Mouse (Mus musculus): ENCODE measurements around the gene Myt1l.
A peak's percentile ranks its signal among the peaks of the same experiment; 100 is the strongest.

Myt1l gene

DNA sequence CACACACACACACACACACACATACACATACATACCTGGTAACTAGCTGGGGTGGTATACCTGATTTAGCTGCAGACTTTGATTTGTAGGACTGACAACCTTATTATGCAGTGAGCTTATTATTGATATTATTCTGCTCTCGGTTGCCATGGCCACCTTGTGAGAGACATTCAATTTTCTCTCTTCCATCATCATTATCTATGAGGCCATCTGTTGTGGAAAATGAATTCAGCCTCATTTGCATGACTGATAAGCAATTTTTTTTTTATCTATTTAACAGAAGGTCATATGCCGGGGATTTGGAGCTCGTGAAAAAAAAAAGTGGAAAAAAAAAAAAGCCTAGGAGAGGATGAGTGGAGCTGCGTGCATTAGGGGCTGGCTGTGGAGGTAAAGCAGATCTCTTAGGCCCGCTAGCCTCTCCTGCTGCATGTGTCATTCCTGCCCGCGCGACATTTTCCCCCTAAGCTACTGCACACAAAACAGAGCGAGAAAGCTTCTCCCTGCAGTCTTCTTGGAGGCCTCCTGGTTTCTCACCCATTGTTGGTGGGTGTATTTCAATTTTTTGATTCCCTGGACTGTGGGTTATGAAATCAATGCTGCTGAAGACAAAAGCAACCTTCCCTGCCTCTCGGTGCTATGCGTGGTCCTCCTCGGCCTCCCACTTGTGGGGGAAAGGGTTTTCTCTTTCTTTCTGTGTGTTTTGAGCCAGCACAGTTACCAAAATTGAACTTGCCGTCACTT, at the start of gene Myt1l:
TSS of gene Myt1l (plus strand) at position 354 of the 741 bp plus-strand sequence.
- peak in 1 of 2 experiments; percentile 29 for DNase-seq (ENCODE audit: low spot score in 2 of 2)

DNA sequence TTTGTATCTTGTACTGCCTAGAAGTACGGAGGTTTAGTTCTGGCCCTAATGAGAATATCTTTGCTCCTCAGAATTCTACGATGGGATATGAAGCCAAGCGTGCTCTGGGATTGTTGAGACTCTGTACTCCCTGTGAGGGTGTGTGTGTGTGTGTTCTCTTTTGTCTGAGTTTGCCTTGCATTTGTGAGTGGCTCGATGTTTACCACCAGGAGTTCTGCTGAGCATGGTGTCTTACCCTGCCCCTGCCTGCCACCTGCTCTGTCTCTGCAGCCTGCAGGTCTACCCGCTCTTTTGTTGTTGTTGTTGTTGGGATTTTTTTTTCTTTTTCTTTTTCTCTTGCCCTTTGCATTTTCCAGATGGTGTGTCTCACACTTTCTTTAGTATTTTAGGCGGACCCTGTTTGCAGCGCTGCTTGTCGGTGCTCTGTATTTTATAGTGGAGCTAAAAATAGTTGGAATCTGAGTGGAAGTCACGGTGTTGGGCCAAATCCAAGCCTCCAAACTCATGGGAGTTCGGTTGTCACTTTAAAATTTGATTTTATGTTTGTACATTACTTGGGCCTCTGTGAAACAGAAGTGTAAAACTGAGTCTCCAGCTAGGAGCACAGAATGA, 41.7 kb upstream of the Myt1l start:
- DNase-seq (ENCODE audit: low spot score in 2 of 2), result peak in 1 of 2 experiments; percentile 8

DNA sequence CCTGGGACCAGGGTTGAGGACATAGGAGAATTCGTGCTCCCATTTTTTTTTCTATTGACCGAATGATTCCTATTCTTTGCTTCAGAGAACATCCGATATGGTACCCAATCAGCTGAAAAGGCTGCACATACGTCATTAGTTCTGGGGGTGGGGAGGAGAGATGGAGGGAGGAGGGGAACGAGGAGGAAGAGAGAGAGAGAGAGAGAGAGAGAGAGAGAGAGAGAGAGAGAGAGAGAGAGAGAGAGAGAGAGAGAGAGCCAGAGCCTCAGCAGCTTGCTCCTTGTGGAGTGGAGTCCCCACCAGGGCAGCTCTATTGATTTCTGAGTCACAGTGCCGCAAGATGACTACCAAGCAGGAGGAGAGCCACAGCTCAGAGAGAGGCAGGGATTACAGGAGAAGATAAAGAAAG, 1.9 kb upstream of the Myt1l start:
- DNase-seq (ENCODE audit: low spot score in 2 of 2), result no peak

DNA sequence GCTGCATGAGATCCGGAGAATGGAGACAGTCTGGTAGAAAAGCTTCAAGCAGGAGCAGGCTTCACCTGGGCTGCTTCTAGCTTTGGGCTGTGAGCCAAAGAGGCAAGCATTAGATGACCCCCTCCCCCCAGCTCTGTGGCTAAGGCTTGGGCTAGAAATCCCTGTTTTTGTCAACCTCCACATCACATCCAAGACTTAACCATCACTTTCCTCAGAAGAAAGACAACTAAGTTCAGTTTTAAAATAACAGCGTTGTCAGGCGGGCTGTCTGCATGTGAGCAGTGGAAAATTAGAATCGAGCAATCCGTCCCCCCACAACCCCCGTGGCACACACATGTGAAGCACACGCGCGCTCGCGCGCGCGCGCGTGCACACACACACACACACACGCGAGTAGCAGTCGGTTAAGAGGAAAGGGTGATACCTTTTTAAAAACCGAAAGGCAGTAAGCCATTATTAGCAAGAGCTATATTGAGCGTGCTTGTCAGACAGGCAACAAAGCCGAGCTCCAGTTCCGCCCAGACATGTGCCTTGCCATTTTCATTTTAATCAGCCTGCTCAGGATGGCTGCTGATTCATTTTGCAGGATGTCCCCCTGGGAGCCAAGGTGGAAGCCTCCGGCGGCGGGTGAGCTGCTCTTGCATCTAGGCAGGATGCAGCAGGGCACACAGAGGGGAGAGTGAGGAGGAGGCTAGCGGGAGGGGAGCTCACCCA, 979 bp upstream of the Myt1l start:
- peak; percentile 79 to 82 for DNase-seq (ENCODE audit: low spot score in 2 of 2)

DNA sequence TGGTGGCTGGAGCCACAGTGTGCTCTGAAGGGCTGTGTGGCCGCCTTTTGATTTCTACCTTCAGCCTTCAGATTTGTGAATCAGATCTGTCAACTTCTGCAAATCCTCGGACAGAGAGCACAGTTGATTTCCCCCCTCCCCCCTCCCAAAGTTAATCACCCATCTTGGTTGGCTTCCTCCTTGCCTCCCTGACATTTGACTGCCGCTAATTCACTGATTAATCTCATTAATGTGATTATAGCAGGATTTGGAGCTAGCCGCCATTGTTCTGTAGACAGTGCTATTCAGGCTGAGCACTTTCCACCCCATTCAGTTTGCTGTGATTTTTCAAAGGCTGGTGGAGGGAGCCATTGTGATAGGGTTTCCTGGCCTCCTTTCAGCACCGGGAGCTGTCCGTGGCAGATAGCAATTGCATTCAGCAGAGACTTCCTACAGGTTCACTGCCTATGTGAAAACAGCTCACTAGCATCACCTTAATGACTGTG, 2.1 kb downstream of the Myt1l start:
- no peak for DNase-seq (ENCODE audit: low spot score in 2 of 2)

DNA sequence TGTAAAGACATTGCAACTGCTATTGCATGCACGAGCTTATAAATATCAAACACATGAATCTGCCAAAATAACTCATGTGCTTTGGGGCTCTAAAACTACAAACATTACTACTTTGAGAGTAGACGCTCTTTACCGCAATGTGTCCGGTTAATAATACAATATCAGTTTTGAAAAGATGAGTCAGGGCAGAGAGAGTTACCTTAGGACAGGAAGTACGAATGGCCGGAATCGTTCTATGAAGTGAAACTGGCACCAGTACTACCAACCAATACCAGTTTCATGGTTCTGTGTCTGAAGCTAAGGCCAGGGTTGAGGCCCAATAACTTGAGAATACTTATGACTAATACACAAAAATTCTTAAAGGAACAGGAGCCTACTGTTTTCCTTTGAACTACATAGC, 2.6 kb downstream of the Myt1l start:
- DNase-seq (ENCODE audit: low spot score in 2 of 2), result no peak

DNA sequence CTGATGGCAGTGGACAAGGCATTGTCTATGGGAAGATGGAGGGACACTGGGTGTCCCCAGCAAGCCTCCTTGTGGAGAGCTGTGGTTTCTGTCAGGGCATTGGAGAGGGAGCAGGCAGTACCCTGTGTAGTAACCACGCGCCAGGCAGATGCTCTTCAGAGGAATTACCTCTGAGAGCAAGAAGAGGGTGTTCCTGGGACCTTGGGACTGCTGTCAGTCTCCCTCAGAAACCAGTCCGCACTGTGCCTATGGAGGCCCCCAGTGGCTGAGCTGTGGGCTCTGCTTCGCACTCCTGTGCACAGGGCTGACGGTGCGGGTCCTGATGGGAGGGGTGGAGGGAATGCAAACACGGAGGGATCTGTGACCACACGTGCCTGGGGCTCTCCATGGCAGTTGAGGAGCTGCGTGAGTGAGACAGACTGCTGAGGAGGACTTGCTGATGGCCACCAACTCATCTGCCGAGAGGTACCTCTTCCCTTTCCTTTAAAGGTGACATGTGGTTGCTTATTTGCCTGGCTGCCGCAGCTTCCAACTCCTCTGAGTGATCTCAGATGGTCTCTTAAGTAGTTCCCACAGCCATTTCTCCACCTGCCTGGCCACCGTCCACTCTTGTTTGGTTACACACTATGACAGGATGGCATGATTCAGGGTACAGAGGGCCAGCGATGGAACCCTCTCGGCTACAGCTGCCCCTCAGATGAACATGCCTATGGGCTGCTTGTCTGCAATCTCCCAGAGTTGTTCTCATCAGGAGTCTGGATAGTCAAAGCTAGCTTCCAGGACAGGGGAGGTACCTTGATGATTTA, 5.1 kb downstream of the Myt1l start:
- DNase-seq (ENCODE audit: low spot score in 2 of 2), result peak in 1 of 2 experiments; percentile 52

DNA sequence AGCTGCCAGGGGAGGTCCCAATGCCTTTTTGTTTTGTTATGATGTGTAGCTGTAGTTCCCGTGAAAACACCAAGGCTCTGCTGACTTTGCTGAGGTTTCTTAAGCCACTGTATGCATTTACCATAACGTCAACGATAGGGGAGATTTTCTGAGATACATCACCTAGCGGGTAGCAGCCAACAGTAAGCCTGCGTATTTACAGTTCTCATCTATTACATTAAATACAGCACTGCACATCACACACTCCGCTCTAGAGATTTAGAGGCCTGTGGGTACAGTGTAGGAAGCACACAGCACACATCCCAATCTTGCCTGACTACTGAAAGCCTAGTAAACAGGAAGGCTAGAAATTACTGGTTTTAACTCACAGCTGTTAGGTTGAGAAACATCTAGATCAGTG, 6.1 kb downstream of the Myt1l start:
- no peak for DNase-seq (ENCODE audit: low spot score in 2 of 2)

DNA sequence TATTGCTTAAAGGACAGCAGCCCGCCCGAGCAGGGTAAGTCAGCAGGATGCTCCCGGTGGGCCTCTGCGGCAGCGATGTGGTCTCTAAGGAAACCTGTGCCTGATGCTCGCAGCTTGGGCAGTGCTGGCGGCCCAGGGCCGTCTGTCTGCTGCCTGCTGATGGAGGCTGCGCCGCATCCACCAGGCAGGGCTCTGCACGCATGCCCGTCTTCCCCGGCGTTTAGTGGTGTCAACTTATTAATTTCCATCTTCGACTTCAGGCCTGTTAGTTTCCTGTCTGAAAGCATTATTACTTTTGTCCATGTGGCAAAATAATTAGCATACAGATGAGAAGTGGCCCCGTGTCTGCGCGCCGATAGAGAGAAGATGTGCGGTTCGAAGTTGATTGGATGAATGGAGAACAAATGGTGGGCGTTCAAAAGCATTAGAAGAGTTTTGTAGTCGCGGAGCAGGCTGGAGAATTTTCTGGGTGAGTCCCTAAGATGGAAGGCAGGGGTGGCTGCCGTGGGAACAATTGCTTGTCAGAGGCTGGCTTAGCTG, 6.6 kb downstream of the Myt1l start:
- DNase-seq (ENCODE audit: low spot score in 2 of 2), result peak in 1 of 2 experiments; percentile 47

DNA sequence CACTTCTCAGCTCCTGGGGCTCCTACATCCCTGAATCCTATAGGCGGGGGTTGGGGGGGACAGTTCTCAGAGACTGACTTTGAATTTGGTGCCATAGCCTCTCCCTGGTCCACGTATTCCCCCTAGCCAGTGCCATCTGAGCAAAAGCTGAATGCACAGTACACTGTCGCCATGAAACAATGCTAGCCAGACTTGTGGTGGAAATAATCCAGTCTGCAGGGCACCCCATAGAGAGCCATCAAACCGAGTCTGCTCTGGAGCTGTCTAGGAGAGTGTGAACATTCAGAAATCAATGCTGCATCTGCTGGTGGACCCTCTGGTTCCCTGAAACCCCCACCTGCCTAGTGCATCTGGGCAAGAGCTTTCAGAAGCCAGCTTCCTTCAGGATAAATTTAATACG, 9.7 kb downstream of the Myt1l start:
- DNase-seq (ENCODE audit: low spot score in 2 of 2), result no peak

DNA sequence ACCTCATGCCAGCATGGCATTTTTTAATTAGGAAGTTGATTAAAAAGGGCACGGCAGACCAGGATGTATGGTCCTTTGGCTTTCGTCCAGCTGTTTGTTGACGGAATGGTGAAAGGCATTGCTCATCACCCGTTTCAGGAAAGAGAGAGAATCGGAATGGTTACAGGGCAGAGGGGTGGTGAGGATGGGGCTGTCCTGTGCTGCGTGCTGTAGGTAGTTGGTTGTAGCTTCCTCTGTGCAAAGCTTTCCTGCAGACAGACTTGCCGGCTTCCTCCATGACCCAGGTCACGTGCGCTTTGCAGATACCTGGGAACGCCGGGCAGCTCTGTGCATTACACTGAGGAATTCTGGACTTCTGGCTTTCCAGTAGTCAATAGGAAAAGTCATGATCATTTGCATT, 10.3 kb downstream of the Myt1l start:
- DNase-seq (ENCODE audit: low spot score in 2 of 2), result no peak

DNA sequence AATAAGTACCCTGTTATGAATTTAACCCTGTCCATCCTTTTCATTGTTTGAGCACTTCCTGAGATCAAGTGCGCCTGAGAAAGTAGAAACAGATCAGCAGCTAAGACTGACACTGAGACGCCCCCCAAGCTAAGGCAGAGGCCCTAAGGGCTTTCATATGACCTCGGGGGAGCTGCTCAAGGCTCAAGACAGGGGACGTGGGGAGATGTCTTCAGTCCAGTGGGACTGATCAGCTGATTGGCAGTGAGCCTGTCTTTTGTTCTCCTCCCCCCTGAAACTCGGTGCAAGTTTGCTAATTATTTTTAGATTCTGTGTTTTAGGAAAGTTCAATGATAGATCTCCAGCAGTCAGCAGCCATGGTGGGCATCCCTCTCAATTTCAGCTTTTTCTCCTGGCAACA, 10.9 kb downstream of the Myt1l start:
- no peak for DNase-seq (ENCODE audit: low spot score in 2 of 2)

DNA sequence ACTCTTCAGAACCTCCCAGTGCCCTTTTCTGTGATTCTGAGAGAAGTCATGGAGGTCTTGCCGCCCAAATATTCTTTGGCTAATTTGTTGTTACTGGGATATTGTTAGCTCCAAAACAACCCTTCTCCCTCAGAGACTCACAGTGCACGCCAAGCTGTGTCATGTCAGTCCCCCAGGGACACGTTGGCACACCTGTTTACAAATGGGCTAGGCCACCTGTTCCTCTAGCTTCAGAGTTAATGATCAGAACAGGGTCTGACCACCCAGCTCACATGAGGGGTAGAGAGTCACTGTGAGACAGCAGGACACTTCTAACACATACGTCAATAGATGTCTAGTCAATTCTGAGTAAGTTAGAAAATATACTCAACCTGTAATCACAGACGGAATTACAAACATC, 12.6 kb downstream of the Myt1l start:
- no peak for DNase-seq (ENCODE audit: low spot score in 2 of 2)

DNA sequence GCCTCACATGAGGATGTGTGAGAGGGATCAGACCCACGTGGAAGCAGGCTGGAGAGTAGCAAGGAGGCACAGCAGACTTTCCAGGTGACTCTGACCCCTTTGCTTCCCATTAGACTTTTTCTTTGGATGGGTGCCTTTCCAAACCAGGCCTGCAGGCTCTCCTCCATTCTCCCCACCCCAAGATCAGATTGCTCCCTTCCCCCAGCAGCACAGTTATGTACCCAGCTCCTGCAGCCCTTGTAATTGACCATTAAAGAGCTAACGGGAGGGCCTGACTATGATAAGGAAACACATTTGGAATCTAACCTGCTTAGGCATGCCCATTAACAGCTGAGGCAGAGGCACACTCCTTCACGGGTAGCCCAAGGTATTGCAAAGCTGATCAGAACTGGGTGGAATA, 17.9 kb downstream of the Myt1l start:
- no peak for DNase-seq (ENCODE audit: low spot score in 2 of 2)

DNA sequence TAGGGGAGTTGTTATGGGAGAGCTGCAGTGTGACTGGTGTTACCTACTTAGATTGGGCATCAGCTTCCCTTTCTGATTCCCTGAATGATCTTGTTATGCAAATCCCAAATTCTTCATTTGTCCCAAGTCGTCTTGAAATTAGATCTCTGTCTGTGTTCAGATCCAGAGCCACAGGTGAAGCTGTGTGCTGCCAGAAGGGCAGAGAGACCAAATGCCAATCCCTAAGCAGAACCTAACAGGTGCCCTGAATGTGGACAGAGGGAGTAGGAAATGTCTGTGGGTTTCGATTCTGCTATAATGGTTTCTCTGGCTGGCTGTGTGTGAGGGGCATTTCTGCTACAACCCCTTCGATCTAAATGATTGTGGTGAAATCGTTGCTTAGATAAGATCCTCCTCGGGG, 18.9 kb downstream of the Myt1l start:
- no peak for DNase-seq (ENCODE audit: low spot score in 2 of 2)

DNA sequence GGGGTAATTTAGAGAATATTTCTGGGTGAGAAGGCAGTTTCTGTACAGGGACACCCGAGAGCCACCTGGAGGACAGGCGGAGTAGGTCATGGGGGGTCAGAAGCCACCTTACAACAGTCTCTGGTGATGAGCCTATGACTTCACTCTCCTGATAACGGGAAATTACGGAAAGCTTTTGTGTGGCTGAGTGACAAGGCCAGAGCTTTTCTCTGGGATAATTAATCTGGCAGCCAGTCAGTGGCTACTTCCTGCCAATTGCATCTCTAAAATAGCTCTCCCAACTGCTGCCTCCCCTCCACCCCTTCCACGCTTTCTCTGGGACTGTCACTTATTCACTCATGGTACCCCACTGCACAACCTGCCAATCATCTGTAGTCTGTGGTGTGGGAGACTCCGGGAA, 19.6 kb downstream of the Myt1l start:
- DNase-seq (ENCODE audit: low spot score in 2 of 2), result no peak

DNA sequence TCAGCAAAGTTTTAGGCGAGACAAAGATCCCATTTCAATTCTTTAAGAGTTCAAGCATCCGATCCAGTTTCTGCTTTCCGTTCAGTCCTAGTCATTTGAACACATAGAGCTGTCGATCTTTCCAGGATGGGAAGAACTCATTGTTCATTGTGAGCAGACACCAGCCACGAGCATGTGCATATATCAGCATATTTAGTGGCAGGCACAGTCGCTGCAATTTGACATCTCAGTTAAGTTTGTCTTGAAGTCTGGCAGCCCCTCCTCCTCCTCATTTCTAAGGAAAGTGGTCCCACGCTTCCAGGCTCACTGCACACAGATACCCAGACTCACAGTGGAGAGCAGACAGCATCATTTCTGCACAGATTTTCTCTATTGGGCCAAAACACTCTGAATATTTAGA, 25.0 kb downstream of the Myt1l start:
- DNase-seq (ENCODE audit: low spot score in 2 of 2), result no peak

DNA sequence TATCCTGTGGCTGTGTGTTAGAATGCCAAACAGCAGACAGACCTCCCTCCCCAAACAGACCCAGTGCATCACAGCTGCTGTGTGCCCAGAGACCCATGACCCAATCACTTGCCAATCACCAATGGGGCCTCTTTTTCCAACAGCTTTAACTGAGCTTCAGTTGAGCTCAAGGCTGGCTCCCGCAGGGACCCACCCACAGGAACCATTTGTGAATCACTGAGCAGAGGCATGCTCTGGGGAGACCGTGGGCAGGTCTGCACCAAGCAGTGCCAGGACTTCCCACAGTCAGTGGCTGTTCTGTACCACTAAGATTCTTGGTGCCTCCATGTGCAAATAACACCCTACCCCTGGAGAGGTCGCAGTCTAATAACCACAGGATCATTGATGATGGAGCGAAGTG, 27.5 kb downstream of the Myt1l start:
- peak; percentile 74 to 83 for DNase-seq (ENCODE audit: low spot score in 2 of 2)

DNA sequence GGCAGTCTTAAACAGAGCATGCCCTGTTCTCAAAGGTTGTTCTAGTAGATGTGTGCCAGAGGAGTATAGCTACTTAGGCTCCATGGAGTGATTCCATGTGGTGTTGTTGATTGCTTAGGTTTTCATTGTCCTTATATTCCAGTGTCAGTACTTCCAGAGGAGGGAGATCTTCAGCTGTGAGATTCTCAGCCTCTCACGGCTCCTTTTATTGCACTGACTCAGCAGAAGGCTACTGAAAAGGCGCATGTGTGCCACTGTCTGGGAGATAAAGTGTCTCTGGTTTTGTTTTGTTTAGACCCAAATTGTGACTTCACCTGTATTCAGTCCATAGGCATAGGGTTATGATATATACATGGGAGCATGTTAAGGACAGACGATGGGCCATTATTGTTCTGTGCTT, 28.2 kb downstream of the Myt1l start:
- no peak for DNase-seq (ENCODE audit: low spot score in 2 of 2)

DNA sequence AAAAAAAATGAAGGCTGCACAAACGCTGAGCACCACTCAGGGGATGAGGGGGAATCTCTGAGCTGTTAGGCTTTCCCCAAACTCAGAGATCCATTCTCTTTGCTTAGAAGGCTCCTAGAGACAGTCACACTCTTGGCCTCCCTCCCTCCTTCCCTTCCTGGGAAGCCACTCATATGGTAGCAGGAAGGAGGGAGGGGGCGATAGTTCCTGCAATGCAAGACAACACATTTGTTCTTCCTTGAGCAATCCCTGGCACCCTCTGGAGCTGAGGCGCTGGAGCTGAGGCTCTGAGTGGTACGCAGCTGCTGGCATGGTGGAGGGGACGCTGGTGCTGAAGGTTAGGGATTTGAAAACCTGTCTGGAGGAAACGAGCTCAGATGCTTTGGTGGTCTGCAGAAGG, 28.7 kb downstream of the Myt1l start:
- peak; percentile 52 to 70 for DNase-seq (ENCODE audit: low spot score in 2 of 2)

DNA sequence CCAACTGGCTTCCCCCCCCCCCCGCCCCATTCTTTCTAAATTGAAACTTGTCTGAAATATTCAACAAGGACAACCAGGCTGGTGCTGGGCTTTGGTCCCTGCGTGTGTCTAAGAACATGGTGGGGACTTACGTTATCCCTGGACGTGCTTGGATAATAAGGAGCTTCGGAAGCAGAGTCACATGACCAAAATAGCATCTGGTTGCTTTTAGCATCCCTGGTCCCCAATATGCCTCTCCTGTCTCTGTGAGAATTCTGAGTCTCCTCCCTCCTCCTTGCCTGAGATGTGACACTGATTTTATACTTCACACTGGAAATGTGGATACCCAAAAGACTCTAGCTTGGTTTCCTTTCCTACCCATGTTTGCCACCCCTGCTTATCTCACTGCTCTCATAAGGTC, 31.6 kb downstream of the Myt1l start:
- no peak for DNase-seq (ENCODE audit: low spot score in 2 of 2)

DNA sequence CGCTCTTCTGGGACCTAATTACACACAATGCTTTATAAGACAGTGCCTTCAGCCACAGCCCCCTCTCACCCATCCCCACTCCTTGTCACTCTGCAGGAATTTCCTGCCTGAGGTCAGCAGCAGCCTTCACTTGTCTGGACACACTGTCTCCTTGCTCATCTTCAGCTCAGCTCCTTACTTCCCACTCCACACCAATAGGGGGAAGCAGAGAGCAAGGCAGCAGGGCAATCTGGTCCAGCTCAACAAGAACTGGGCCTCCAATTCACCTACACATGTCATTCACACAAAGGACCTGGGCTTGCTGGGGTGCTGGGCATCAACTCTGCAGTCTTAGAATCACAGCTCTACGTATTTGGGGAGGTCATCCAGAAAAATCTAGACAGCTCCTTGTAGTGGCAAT, 33.0 kb downstream of the Myt1l start:
- no peak for DNase-seq (ENCODE audit: low spot score in 2 of 2)

All from right cerebral cortex, postnatal 36 days (tissue).